Mouse (Mus musculus) NIH3T3 (cell line): ENCODE measurements at regions not wholly inside any gene's neighbourhood (a gene's known extent, or its start where the extent isn't known, plus 50 kb on each side); places are given as distances from the start of the nearest gene placed in this dataset.
A peak's percentile ranks its signal among the peaks of the same experiment; 100 is the strongest.

ENCODE experiments used
- DNase-seq: peaks from one replicate; pipeline ENCODE4 v3.0.0-alpha.2; 2012; ENCODE audit warnings: low read depth

DNA sequence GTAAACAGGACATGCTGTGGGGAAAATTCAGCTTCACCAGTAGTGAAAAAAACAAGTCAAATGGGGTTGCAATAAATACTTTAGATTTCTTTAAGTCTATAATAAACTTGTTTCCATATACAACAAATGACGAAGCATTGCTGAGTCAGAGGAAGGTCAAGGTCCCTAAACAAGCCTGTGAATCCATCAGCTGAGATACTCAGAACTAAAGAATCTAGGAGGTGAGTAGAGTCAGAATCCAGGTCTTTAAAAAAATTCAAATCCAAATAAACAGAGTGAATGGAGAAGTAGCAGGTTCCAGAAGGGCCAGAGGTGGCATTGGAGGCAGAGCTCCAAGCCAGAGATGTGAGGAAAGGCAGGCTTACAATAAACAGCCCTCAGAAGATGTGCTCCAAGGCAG, 2301.1 kb upstream of the Gm7489 start:
- DNase-seq: peak; percentile 79

DNA sequence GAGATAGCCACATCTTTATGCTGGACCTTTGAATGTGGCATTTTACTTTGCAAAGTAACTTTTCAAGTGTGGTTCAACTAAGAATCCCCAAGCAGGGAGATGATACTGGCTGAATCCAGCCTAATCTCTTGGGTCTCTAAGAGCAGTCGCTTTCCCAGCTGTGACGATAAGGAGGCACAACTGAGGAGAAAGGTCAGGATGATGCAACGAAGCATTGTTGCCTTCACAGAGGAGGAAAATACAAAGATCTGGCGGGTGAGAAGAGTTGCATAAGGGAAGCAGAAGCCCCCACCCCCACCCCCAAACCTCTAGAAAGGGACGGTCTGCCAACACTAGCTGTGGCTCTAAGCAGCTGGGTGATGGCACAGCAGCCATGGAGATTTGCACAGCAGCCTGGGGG, 2298.6 kb upstream of the Gm7489 start:
- no peak for DNase-seq

DNA sequence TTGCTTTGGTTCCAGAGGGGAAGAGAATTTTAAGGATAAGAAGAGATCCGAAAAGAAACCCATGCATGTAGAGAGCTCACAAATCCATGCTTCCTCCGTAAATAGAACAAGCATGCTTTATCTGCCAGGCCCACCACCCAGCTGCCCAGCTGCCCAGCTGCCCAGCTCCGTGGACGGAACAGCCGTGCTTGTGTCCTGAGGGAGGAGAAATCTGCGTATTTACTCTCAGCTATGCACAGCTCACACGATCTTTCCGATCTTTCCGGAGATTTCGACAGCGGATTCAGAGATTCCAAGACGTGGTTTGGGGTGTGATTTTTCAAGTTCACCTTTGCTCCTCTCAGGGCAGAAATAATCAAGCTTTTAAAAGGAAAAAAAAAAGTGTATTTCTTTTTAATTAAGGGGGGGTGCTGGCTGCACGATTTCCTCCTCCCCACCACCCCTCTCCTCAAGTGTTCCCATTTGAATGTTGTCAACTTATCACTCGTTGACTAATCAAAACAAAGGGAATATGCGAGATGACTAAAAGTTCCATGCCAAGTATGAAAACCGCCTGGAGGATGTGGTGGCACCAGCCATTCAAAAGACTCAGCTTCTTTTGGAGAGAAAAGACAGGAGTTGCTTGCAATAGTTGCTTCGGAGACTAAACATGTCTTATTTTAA, 2293.2 kb upstream of the Gm7489 start:
- DNase-seq: peak; percentile 33

DNA sequence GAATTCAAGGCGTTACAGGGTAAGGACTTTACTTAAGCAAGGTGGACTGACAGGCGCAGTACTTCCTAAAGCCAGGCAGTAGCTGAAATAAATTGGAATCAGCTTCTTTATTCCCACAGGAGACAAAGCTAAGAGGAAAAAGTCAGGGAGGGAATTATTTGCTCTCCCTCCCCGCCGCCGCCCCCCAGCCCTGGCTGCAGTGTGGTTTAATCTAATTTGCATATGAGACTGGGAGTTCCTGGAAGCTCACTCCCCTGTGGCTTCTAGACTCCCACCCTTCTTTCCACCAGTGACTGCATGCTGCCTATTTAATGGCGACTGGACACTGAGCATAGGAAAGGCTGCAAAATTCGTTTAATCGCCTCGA, 2292.7 kb upstream of the Gm7489 start:
- DNase-seq: peak; percentile 50

DNA sequence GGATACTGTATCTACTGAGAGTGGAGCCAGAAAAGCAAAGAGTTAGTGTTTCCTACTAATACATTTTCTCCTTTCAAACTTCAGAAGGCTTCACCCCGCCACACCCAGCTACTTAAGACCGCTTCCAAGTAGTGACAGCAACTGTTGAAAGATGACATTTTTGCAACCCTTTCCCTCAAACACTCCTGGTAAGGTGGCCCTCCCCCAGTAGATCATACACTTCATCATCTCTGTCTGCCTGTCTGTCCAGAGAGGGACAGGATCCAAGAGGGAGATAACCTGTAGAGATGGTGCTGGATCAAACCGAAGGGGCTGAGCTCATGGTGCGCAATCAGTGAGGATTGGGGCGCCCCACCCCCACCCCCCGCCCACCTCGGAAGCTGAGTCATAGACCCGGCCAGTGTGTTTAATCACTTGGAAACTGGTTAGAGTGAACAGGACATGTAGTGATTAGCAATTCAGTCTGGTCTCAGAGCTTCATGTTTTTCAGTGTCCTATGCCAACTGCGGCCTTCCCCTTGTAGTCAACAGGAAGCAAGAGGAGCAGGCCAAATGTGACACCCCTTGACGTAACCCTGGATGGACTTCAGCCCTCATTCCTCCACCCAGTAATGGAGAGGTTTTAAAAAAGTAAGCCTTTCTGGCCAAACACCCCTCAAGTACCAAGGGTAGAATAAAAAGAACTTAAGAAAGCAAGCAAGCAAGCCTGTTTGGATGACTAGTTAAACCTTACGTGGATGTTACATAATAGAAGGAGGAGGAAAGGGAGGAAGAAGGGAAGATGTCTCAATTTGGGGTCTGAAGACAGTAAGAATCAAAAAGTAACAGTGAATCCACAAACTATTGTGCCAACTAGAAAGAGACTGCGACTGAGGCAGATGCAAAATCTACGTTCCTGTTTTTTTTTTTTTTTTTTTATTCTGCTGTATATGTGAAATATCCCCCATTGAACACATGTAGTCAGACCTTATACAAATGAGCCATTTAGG, 2291.9 kb upstream of the Gm7489 start:
- DNase-seq: peak; percentile 80

DNA sequence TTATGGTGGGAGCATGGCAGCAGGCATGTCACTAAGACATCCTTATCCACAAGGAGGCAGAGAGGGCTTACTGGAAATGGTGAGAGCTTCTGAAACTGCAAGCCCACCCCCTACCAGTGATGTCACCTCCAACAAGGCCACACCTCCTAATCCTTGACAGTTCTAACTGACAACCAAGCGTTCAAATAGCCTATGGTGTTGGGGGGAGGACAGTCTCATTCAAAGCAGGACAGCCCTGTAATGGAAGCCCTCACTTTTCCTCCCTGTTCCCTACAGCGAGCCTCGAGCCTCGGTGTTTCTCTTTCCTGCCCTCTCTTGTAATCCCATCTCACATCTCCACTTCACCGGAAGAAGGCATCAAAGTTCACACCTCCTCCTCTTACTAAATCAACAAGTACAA, 2290.6 kb upstream of the Gm7489 start:
- DNase-seq: no peak

DNA sequence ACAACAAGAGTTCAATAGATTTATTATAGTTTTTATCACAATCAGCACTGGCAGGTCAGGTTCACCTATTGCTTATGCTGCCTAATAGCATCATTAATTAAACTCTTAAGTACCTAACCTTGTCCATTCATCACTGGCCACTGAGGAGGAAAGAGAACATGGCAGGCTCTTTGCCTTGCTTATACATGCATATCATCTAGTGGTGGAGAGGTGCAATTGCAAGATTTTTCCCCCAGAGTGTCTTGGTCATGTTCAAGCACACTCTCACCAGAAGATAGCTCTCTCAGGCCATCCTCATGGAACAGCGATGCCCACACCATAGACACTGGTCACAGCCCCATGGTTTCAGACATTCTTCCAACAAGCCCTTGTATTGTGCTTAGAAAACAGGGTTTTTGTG, 2289.1 kb upstream of the Gm7489 start:
- DNase-seq: peak; percentile 31

DNA sequence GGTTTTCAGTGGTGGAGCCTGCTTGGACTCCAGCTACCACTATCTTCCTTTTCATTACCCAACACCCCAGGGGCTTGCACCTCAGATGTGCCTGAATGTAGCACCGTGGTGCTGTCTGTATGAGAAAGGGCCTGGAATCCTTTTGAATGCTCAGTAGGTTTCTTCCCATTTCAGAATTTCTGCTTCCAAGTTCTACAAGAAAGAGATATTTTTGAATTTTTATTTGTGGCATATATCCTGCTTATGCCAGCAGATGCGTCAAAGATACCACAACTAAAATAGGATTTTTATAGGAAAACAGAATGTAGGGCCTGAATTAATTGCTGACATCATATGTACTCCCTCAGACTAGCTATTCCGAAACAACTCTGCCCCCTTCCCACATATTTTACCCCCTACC, 2286.9 kb upstream of the Gm7489 start:
- no peak for DNase-seq

DNA sequence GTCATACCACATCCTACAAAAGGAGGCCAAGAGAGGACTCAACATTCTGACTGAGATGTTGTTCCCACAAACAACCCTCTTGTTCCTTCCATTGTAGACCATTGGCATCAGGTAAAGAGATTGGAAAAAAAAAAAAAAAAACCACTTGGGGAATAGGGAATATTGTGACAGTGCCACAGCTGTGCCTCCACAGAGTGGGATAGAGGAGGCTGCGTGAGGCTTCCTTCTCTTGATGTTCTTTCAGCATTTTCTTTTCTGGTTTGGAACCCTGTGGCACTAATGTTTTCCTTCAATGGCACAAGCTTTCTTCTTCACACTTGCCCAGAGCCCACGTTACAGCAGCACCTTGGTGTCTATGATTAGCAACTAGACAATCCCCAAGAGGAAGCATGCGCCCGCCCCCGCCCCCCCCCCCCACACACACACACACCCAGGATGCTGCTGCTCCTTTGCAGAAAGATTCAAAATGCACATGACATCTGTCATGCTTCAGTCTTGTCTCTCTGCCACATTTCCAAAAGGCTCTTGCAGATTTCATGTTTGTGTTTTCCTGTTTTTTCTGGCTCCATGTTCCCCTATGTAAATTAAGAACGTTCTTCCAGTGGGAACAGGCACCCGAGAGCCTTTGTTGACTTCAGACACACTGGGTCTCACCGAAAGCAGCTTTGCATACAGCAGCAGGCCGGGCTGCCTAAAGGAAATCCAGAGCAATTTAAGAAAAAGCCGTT, 2283.4 kb upstream of the Gm7489 start:
- no peak for DNase-seq

DNA sequence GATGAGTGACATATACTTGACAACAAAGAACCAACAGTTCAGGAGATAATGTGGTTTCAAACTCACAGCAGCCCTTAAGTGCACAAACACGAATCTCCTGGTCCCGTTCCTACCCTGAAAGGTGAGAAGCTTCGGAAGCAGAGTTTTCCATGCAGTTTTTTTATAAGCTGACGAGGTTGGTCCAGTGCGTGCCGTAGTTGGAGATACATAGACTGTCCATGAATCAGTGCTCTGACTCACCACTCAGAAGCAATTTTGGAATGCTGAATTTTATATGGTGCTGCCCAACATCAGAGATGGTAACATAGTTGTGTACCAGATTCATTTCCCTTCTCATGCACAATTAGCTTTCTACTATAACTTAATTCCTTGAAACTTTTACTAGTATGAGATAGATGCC, 2263.3 kb upstream of the Gm7489 start:
- DNase-seq: peak; percentile 79

DNA sequence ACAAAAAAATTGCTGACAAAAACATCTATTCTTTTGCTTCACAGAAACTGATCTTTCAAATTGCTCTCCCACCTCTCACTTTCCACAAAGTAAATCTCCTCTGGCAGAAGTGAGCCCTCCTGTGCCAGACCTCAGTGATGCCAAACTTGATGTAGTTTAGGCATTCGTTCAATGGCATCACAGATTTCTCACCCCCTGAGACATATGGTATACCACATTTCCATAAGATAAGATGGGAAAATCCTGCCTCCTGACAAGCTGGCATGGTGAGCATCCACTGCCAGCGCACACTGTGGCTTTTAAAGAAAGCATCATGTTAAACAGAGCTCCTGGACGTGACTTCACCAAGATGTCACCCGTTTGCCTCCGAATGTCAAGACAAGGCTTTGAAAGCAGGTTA, 2257.2 kb upstream of the Gm7489 start:
- no peak for DNase-seq

DNA sequence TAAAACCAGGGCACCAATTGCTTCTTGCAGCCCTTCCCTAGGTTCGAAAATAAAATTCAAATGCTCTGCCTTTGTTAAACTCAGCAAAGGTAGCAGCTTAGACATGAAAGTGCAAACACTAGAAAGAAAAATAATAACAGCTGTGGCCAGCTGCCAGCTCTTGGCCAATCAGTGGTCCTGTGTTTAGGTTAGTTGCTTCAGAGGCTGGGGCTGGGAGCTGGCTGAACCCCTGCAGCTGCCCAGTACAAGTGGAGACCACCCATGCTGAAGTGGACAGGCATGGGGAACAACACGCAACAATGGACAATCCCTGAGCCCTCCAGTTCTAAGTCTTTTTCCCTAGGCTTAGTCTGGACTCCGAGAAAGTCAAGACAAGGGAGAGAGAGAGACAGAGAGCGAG, 2256.2 kb upstream of the Gm7489 start:
- DNase-seq: peak; percentile 74

DNA sequence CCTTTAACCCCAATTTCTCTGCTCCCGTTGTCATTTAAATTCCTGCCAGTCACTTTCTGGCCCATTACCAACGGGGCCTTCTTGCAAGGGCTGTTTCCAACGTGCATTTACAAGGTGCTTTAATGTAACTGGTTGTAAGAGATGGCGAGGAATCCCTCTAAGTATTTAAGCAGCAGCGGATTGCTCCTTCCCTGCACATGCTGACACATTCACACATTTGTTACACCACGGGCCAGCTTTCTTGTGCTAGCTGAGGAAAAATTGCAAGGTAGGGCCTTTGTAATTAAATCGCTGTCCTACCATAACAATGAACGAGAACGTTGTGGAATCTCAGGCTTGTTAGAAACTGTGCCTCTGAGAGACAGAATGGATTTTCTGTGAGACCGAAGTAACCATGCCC, 2252.8 kb upstream of the Gm7489 start:
- DNase-seq: no peak

DNA sequence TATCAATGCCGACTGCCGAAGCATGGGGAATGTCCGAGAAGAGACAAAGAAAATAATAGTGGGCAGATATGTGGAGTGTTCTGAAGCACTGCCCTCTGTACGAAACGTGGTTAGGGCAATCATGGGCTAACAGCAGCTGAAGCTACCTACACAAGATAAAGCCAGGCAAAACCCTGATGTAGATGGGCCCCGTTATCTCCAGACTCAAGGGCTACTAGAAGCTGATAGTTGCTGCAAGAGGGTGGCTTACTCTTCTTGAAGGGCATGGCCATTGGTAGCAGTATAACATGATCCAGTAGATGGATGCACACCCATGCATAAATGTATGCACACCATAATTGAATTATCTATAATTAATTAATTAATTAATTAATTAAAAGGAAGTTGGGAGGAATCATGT, 2251.6 kb upstream of the Gm7489 start:
- DNase-seq: no peak

DNA sequence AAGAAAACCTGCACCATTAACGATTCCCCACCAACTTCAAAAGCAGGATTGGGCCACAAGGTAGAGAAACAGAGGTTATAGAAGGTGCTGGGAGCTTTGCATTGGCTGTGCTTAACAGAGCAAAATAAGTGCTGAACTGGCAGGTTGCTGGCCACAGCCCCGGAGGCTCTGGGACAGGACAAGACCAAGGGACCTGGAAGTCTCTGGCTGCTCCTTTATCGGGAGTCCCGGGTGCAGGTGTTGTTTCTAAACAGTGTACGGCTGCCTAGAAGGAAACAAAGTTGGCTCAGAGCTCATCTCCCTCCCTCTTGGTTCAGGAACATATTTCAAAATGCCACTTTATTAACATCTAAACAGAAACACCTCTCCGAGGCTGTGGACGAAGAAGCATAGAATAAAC, 2250.0 kb upstream of the Gm7489 start:
- DNase-seq: no peak

DNA sequence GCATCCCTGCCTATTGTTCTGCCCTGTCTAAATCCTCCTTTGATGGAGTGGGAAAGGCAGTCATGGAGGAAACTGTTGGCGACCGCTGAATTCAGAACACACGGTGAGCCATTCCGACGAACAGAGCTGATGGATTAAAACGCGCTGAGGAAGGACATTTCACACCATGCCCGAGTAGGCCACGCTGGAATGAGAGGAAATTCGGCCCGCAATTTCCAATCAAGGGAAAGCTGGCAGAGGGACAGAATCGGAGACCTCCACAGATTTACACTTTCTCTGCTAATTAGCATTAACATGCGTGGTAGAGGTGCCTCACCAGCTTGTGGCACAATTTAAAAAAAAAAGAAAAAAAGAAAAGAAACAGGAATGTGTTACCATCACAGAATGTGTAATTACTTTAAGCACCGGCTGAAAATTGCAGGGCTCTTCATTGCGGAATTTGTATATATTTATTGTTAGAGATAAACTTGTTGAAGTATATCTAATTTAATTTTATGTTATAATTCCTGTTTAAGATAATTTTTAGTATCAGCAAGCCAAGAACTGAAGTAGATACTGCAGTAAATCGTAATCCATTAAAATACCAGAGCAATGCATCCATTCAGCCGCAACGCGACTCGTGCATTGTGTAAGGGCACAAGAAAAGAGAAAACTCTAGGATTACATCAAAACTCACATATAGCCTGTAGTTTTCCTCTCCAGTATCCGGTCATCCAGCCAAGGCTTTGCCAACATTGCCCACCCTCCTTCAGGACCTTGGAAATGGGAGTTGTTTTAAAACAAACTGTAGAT, 2249.4 kb upstream of the Gm7489 start:
- DNase-seq: peak; percentile 20

DNA sequence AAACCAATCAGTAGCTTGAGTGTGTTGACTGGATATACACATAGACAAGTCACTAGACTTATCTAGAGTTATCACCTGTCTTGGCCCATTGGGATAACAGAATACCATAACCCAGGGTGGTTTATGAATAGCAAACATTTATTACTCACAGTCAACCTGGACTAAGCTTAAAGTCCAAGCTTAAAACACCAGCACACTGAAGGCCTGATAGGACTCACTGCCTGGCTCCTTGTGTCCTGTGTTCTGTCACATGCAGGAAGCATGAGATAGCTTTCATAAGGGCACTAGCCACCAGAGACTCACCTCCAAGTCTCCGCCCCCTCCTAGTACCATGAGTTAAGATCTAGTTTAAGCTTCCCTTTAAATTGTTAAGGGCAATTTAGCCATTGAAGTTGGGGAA, 2247.1 kb upstream of the Gm7489 start:
- no peak for DNase-seq

DNA sequence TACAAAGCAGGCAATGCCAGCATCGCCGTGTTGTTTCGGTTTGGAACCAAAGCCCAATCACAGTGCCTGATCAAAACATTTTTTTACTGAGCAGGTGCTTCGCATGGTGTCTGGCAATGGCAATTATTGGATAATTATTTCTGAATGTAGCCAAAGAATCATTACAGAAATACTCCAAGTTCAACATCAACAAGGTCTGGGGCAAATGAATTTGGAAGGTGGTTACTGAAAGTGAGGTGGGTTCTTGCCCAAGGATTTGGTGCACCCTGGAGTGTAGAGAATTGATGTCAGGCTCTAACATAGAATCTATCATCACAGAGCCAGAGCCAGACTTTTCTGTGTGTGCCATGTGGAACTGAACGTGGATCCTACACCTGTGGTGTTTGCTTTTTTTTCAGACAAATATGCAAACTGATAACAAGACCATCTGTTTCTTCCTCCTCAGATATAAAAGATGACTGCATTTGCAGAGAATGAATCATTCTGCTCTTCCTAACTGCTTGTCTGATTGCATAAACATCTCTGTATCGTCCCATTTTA, 2240.9 kb upstream of the Gm7489 start:
- no peak for DNase-seq

DNA sequence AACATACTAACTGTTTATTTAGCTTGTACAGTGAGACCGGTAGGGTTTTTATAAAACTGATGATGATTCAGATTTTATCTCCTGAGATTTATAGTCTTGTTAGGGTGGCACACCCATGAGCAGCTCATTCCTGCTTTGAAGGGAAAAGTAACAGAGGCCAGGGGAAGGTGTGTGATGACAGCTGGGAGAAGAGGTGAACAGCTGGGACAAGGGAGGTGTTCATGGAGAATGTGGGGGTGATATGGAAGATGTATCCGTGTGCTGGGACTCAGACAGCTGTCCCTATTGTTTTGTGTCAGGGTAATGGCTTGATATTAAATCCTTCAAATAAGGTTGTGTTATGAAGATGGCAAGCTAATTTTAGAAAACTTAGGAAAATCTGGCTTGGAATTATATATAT, 2238.4 kb upstream of the Gm7489 start:
- peak; percentile 14 for DNase-seq

DNA sequence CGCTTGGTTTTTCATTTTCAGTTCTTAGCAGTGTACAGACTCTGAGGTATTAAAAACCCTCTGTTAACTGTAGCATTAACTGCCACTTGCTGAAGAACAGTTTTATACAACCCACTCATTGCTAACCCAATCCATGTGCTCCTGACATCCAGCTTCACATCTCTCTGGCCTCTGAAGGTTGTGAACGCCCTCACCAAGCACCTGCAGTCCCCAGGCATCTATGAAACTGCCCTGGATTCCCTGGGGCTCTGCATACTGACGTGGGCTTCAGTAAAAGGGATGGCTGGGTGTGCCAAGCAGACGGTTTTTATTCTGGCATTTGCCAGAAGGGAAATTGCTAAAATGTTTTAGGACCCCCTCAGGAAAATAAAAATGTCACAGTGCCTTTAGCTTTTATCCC, 2232.2 kb upstream of the Gm7489 start:
- no peak for DNase-seq

DNA sequence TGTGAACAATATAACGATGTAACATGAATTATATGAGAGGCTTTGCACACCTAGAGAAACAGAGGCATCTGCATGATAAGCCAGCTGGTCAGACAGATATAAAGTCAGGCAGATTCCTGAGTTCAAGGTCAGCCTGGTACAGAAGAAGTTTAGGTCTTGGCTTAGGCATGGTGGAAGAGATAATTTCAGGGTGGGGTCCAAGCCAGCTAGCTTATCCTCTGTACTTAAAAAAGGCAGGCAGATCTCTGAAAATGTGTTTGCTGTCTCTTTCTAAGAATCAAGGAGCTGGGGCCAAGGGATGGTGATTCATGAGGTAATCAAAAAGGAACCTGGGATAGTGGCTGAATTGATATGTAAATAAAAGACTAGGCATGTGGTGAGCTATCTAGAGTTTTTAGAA, 2227.1 kb upstream of the Gm7489 start:
- no peak for DNase-seq

DNA sequence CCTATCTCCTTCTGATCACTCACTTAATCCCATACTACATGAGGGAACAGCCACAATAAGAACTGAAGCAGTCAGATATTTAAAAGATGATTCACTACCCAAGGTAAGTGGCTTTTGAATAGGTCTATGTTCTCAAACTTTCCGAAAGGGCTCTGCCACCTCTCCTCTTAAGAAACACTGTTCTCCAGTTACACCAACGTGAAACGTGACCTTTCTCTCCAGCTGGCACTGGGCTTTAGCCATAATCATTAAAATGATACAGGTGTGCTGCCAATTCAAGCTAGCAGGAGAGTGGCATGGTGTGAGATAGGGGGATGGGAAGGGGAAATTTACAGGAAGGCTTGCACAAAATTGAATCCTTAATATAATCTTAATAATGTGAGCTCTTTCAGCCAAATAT, 2216.4 kb upstream of the Gm7489 start:
- no peak for DNase-seq
